ENCODE assay signal across 18 mouse cellular contexts in the genomic region with DNA sequence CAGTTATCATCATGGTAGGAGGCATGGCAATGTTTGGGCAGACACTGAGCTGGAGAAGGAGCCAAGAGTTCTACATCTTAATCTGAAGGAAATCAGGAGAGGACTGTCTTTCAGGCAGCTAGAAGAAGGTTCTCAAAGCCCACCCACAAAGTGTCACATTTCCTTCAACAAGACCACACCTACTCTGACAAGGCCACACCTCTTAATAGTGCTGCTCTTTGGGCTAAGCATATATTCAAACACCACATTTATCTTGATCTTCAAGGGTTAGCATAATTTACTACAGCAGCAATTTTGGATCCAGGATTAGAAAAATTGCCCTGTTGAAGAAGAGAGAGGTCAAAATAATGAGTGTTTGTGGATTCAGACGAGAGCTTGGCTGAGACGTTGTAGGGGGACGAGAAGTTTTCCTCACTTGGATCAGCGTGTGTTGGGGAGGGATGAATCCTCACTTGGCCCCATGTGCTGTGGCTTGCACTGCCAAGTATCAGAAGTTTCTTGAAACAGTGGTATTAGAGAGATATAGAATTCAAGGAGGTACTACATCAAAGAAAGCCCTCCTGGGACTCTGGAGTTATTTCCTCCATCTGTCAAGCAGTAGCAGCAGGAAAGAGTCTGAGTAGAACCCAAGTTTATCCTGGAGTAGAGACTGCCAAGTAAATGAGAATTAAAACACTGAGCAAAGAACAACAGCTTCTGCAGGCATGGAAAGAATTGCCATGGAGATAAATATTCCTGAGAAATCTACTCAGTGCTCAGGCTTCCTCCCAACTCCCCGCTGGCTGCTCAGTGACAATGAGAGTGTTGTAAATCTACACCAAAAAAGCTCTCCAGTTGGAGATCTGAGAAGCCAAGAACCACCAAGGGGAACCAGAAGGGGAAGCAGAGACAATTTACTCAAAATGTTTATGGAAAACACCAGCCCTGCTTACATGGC.
A peak's percentile ranks its signal among the peaks of the same experiment; 100 is the strongest.
DNase-seq lines count a peak whose midpoint lies in the region; ATAC-seq and TF ChIP-seq lines count a peak whose summit lies in the region.
"Had no signal": no experiment of that assay in that cellular context is flagged by ENCODE, and none has a peak within 500 bp of the region (broad histone marks: within the 10 kb centered on the region; RNA-seq: fewer than 3 reads in every experiment).

No protein-coding gene starts in this region.

- H3K4me2 ChIP-seq in forebrain, postnatal 0 days (ENCODE audit: low read depth), result no peak overlapping the region
- H3K4me2 ChIP-seq in forebrain, embryonic 15.5 days (replicated peaks), result no peak overlapping the region
- no peak overlapping the region for H3K4me2 ChIP-seq in hindbrain, postnatal 0 days (ENCODE audit: low read depth, low read length)
- H3K4me2 ChIP-seq: heart, embryonic 11.5 days; hindbrain, embryonic 15.5 days; limb, embryonic 12.5 days; neural tube, embryonic 13.5 days had no signal

- H3K4me3 ChIP-seq in forebrain, postnatal 0 days (ENCODE audit: low read depth, low read length), result no peak overlapping the region
- no peak overlapping the region for H3K4me3 ChIP-seq in forebrain, embryonic 15.5 days
- no peak overlapping the region for H3K4me3 ChIP-seq in hindbrain, postnatal 0 days (ENCODE audit: low read length)
- H3K4me3 ChIP-seq in hindbrain, embryonic 10.5 days, result no peak overlapping the region
- H3K4me3 ChIP-seq: hindbrain, embryonic 15.5 days; layer of hippocampus, adult 2 months; limb, embryonic 12.5 days; neural tube, embryonic 13.5 days had no signal

- intact Hi-C loops in left cerebral cortex, postnatal 4 days (cut with DNase I), result no loop called here
- intact Hi-C loops in left cerebral cortex, postnatal 36 days (cut with DNase I), result no loop called here

- no peak overlapping the region for H3K9ac ChIP-seq in forebrain, postnatal 0 days
- H3K9ac ChIP-seq in forebrain, embryonic 15.5 days (replicated peaks), result no peak overlapping the region
- H3K9ac ChIP-seq in hindbrain, postnatal 0 days (replicated peaks; ENCODE audit: low read length), result no peak overlapping the region
- H3K9ac ChIP-seq: hindbrain, embryonic 15.5 days; limb, embryonic 12.5 days; liver, postnatal 0 days; neural tube, embryonic 13.5 days had no signal

- peak; percentile 54 for DNase-seq in forebrain, postnatal 0 days
- DNase-seq in hindbrain, postnatal 0 days (ENCODE audit: low spot score), result peak; percentile 25
- no peak for DNase-seq in hindbrain, embryonic 10.5 days (ENCODE audit: low spot score)
- peak; percentile 5 for DNase-seq in left cerebral cortex, postnatal 4 days
- DNase-seq in left cerebral cortex, postnatal 36 days (ENCODE audit: low spot score in 2 of 2), result no peak
- DNase-seq in brain, adult 2 months (ENCODE audit: low read depth, low spot score), result peak; percentile 25
- no peak for DNase-seq in thymus, postnatal 4 days
- DNase-seq: adrenal gland, adult 8-10 months; cerebellum, postnatal 36 days; liver, postnatal 0 days had no signal

- H3K27ac ChIP-seq in forebrain, postnatal 0 days (ENCODE audit: low read depth, low read length), result no peak overlapping the region
- no peak overlapping the region for H3K27ac ChIP-seq in forebrain, embryonic 15.5 days (replicated peaks)
- H3K27ac ChIP-seq in hindbrain, postnatal 0 days, result no peak overlapping the region
- no peak overlapping the region for H3K27ac ChIP-seq in hindbrain, embryonic 10.5 days
- H3K27ac ChIP-seq: hindbrain, embryonic 15.5 days; layer of hippocampus, adult 2 months; limb, embryonic 12.5 days; neural tube, embryonic 13.5 days had no signal

- no peaks in the 10 kb centered on the region for H3K36me3 ChIP-seq in forebrain, postnatal 0 days (ENCODE audit: insufficient read depth)
- H3K36me3 ChIP-seq in forebrain, embryonic 15.5 days, result no peaks in the 10 kb centered on the region
- no peaks in the 10 kb centered on the region for H3K36me3 ChIP-seq in hindbrain, postnatal 0 days (ENCODE audit: insufficient read depth, low read length)
- no peaks in the 10 kb centered on the region for H3K36me3 ChIP-seq in hindbrain, embryonic 10.5 days
- H3K36me3 ChIP-seq: hindbrain, embryonic 15.5 days; limb, embryonic 12.5 days; neural tube, embryonic 13.5 days had no signal

- WGBS in forebrain, postnatal 0 days, result 57% methylated on average over 5 of the region's 5 CpGs
- 75% methylated on average over 5 of the region's 5 CpGs for WGBS in forebrain, embryonic 15.5 days
- WGBS in hindbrain, postnatal 0 days, result 40% methylated on average over 5 of the region's 5 CpGs
- 78% methylated on average over 5 of the region's 5 CpGs for WGBS in hindbrain, embryonic 10.5 days

- ATAC-seq in forebrain, postnatal 0 days, result peak; percentile 40; the same call in 1 of the 2 replicates
- ATAC-seq in forebrain, embryonic 15.5 days (replicated peaks), result no peak
- no peak for ATAC-seq in hindbrain, postnatal 0 days
- ATAC-seq: forebrain, embryonic 16.5 days; liver, postnatal 0 days; midbrain, embryonic 16.5 days had no signal

- H3K27me3 ChIP-seq in forebrain, postnatal 0 days (ENCODE audit: insufficient read depth, low read length), result no peaks in the 10 kb centered on the region
- no peaks in the 10 kb centered on the region for H3K27me3 ChIP-seq in forebrain, embryonic 15.5 days
- no peaks in the 10 kb centered on the region for H3K27me3 ChIP-seq in hindbrain, postnatal 0 days (ENCODE audit: insufficient read depth, low read length)
- no peaks in the 10 kb centered on the region for H3K27me3 ChIP-seq in hindbrain, embryonic 10.5 days (ENCODE audit: insufficient read depth, poor library complexity, severe bottlenecking)
- H3K27me3 ChIP-seq: hindbrain, embryonic 15.5 days; limb, embryonic 12.5 days; neural tube, embryonic 13.5 days had no signal

- no peaks in the 10 kb centered on the region for H3K9me3 ChIP-seq in forebrain, postnatal 0 days (ENCODE audit: low read length)
- no peaks in the 10 kb centered on the region for H3K9me3 ChIP-seq in forebrain, embryonic 15.5 days
- no peaks in the 10 kb centered on the region for H3K9me3 ChIP-seq in hindbrain, postnatal 0 days (ENCODE audit: low read length)
- H3K9me3 ChIP-seq in hindbrain, embryonic 10.5 days, result no peaks in the 10 kb centered on the region
- H3K9me3 ChIP-seq: hindbrain, embryonic 15.5 days; limb, embryonic 12.5 days; neural tube, embryonic 13.5 days had no signal

- no peak for TF ChIP-seq CTCF in forebrain, postnatal 0 days (IDR thresholded peaks at IDR 0.05; ENCODE audit: low read depth)
- TF ChIP-seq CTCF in hindbrain, postnatal 0 days (IDR thresholded peaks at IDR 0.05; ENCODE audit: low read depth), result no peak

- H3K4me1 ChIP-seq in forebrain, postnatal 0 days (ENCODE audit: insufficient read depth), result no peaks in the 10 kb centered on the region
- no peaks in the 10 kb centered on the region for H3K4me1 ChIP-seq in forebrain, embryonic 15.5 days
- H3K4me1 ChIP-seq in hindbrain, postnatal 0 days (ENCODE audit: insufficient read depth, low read length), result no peaks in the 10 kb centered on the region
- no peaks in the 10 kb centered on the region for H3K4me1 ChIP-seq in hindbrain, embryonic 10.5 days (replicated peaks)
- H3K4me1 ChIP-seq: hindbrain, embryonic 15.5 days; limb, embryonic 12.5 days; neural tube, embryonic 13.5 days had no signal

Comparison
In these comparisons a context has a peak if more than half of its experiments do, and no peak if none do; other contexts are left out.
1. DNase-seq: peak in forebrain, postnatal 0 days (single experiment), hindbrain, postnatal 0 days (single experiment), left cerebral cortex, postnatal 4 days (single experiment) and brain, adult 2 months (single experiment); none in hindbrain, embryonic 10.5 days (single experiment), left cerebral cortex, postnatal 36 days (0 of 2) and thymus, postnatal 4 days (single experiment).